Mouse (Mus musculus) liver, adult 2 months (tissue): ENCODE data around the gene Epb41l5.

Experiments used
- CTCF ChIP-seq: fragments of 200-500 bp; IDR thresholded peaks from 2 replicates; pipeline ENCODE4 v1.5.1; 2011; ENCODE audit warnings: low read depth, low read length, control low read depth
- POLR2A ChIP-seq: fragments of 200-500 bp; IDR thresholded peaks from 2 replicates; pipeline ENCODE4 v1.6.1; 2011; ENCODE audit warnings: low read length, control low read depth; ENCODE audit not compliant: insufficient read depth; ENCODE audit errors: extremely low read depth

- TF ChIP-seq POLR2A = no peak
- no peak for TF ChIP-seq CTCF
These were observed 142.8 kb downstream of the Epb41l5 start for GRCm38 (mm10) chr1:119505951-119506350.
